Mouse (Mus musculus) embryo, embryonic 11 days (tissue): Measurements from ENCODE around the gene St14.

Source experiments
- DNase-seq: peaks from one replicate; pipeline ENCODE4 v3.0.0-alpha.2; 2015

The St14 gene

DNA sequence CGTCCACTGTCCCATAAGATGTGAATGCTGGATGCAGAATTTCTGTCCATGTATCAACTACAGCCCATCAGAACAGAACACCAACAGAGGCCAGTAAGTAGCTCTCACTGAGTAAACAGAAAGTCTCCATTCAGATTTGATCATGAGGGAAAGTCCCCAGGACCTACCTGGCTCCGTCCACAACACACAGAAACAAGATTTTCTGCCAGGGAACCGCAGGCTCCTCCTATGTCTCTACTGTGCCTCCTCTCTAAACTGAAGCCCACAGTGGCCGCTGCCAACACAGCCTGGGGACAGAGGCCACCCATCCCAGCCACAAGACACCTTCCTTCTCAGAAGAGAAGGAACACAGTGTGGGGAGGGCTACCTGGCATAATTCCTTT lies 11.1 kb downstream of the St14 start:
- no peak for DNase-seq

- DNase-seq: no peak
Measured at GRCm38 (mm10) chr9:31119882-31120532, 11.6 kb downstream of the St14 start.

- no peak for DNase-seq
Measured at GRCm38 (mm10) chr9:31119405-31119804, 12.2 kb downstream of the St14 start.

DNA sequence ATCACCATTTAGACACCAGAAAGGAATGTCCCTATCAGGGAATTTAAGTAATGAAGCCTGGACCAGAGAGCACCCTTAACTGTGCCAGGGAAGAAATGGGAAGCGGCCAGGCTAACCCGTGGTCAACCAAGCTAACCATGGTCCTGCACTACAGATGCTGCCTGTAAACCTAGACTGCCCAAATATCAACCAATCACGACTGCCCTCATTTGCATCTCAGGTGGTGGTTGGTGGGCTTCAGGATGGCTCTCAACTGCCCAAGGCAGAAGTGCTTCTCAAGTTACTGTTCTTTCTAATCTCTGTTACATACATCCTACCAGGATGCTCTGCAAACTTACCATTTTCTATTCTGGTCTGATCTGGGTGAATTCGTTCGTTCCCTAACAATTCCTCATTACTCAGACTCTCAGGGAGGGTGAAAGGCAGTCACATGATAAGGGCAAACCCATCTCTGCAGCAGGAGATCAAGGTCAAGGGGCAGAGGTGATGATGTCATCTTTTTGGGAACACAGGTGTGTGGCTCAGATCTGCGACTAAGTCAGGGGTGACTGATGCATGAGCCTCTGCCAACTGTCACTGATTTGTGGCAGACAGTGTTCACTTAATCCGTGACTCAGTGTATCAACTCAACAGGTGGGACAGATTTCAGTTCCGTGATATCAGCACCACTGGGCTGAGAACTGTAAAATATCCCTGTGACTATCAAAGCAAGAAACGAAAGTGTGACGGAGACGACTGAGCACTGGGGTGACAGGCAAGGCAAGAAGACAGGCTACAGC lies 12.9 kb downstream of the St14 start:
- DNase-seq: peak; percentile 80

DNA sequence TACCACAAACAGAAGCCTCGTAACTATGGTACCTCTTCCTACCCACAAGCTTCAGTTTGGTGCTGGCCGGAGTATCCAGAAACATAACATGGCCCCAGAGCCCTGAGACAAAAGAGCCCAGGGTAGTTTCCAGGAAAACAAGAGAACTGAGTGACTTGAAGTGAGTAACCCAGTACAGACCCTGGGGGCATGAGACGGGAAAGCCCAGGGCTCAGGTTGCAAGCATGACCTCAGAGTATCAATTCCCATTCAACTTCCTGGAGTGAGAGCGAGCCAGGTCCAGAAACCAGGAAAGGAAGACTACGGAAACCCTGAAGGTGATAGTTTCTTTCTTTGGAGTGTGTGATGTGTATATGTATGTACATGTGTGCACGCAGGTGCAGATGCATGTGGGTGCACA lies 14.2 kb downstream of the St14 start:
- no peak for DNase-seq

GRCm38 (mm10) chr9:31117088-31117487 lies 14.6 kb downstream of the St14 start:
- no peak for DNase-seq

- no peak for DNase-seq
Measured at GRCm38 (mm10) chr9:31115586-31115985, 16.1 kb downstream of the St14 start.

DNA sequence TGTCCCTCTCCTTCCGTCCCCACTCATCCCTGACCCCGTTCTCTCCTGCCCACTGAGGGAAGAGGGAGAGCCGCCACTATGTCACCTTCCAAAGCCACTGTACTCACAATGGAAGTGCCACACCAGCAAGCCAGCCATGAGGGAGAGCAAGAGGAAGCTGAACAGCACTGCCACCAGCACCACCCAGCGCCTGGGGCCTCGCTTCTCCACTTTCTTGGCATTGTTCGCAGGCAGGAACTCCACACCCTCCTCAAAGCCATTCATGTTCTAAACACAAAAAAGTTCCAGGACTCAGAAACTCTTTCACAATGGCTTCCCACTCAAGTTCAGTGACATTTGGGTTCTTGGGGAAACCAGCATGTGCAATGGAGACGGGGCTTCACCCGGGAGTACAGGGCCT lies 23.2 kb downstream of the St14 start:
- DNase-seq: no peak

DNA sequence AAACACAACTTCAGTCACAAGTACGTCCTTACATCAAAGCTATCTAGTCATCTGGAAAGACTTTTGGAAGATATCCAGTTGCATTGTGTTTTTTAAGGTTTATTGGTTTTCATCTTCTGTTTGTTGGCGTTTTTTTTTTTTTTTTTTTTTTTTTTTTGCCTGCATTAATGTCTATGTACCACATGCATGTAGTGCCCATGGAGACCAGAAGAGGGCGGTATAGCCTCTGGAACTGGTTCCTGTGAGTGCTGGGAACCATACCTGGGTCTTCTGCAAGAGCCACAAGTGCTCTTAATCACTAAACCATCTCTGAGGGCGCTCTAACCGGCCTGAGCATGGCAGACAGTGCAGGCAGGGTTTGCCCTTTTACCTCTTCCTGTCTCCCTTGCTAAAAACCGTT lies 33.5 kb downstream of the St14 start:
- DNase-seq: no peak

- DNase-seq: no peak
Measured at GRCm38 (mm10) chr9:31097088-31098082, 34.3 kb downstream of the St14 start.

DNA sequence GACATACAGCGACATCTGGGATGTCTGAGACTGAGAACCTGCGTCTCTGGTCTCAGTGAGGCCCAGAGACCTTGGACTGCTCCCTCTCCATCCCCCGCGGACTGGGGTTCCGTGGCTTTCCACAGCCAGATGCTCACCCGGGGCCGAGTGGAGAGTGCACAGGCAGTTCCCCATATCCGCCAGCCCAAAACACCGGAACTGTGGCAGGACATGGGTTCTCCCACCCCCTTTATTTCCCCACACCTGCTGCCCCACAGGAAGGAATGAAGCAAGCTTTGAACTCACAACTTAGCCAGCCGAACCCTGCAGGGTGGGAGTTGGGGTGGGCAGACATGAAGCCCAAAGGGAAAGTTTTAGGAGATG lies 38.8 kb downstream of the St14 start:
- no peak for DNase-seq

GRCm38 (mm10) chr9:31092111-31092832 lies 39.4 kb downstream of the St14 start:
- no peak for DNase-seq

DNA sequence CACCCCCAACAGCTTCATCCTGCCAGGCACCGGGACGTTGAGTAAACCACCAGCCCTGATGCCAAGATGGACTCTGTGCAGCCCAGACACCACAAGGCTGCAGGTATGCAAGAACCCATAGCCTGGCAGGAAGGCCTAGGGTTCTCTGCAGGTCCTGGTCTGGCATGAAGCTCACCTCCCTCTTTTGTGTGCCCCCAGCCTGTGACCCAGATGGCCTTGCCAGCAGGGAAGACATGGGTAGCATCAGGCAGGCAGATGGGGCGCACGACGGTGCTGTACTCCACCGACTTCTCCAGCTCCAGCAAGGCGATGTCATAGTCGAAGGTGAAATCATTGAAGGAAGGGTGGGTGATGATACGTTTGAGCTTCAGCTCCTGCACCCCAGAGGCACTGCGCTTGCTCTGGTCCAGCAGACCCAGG lies 40.5 kb downstream of the St14 start:
- DNase-seq: no peak

GRCm38 (mm10) chr9:31090081-31091023 lies 41.3 kb downstream of the St14 start:
- no peak for DNase-seq

DNA sequence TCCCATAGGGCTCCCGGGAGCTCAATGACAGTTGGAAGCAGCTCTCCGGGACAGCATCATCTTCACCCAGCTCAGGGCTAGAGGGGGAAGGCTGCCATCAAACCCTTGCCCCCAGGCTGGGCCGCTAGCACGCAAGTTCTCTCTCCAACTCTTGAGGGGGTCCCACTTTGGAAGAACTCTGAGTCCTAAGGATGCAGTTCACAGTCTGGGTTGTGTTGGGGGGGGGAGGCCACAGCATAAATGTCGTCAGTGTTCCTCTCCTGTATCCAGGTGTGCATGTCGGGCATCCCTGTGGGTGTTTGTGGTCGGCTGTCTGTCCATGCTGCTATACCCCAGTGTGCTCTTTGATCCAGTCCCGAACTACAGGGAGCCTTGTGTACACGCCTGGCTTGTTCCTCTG lies 42.1 kb downstream of the St14 start:
- DNase-seq: no peak

DNA sequence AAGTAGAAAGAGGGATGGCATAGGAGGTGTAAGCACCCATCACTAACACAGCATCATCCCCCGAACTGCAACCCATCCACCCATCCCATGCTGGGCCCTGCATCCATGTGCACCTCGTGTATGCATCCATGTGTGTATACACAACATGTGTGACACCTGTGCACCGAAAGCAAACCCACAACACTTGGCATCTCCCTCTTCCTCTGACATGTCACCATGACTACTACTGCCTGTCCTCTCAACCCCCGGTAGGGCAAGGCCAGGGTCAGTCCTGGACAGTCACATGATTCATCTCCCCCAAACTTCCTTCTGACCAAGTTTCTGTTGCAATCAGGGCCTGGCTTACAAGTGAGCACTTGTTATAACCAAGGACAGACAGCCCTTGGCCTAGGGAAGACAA lies 42.8 kb downstream of the St14 start:
- DNase-seq: no peak

DNA sequence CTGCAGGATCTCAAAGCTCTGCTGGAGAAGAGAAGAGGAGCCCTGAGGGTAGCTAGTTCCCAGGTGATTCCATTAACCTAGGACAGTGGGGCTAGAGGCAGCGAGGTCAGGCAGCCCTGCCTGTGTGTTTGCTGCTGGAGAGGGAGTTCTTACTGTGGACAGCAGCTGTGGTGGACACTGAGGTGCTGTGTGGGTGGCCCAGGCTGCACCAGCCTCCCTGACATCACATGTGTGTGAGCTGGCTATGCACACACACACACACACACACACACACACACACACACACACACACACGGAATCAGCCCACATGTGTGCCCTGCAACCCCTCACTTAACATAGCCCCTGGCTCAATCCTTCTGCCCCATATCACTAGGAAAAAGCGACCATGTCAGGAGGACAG lies 43.5 kb downstream of the St14 start:
- no peak for DNase-seq

DNA sequence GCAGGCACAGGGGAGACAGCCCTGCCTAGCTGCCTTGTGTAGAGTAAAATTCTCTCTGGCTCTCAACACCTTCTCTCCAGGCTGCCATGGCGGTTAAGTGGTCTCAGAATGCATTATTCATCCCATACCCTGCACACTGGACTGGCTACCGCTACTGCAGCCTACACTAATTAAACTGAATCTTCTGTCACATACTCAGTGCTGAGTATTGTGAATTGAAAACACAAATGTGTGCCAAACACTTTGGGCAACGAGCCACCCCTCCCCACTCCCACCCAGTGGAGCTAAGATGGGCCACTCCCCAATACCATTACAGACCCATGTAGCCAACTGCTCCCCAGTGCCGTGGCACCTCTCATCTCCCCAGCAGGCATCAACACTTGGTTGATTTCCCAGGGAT lies 44.2 kb downstream of the St14 start:
- no peak for DNase-seq

DNA sequence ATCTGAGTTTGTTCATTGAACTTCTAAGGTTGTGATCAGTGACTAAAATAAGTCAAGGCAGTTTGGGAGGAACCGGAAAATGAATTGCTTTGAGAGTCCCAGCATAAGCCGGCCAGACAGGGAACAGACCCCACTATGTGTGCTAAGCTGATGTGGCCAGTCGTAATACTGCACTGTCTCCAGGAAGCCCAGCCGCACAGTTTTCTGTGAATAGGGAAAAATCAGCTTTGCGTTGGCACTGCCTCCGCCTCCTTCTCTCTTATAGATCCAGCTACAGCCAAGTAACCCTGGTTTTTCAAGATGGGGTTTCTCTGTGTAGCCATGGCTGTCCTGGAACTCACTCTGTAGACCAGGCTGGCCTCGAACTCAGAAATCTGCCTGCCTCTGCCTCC lies 44.9 kb downstream of the St14 start:
- no peak for DNase-seq

DNA sequence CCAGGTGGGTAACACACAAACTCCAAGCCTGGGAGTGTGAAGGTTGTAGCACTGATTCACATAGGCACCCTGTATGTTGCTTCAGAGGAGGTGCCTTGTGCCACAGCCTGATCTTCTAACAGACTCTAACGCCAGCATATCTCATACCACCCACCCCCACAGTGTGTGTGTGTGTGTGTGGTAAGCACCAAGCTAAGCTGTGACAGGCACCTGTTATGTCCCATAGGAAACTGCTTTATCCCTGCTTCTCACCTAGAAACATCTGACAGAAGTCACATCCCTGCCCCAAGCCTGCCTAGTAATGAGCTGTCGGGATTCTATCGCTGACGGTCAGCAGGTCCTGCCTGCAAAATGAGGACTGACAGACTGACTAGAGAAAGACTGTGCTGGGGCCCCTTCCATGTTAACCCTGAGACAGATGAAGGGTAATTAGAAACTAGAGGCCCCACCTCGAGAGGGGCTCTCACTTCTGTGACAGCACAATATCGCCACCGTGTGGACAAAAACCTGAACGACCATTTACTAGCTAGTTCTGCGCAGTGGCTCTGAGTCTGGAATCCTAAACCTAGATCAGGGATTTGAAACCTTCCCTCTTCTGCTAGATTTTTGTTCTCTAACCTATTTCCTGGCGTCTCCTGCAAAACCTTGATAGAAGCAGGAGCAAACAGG lies 45.4 kb downstream of the St14 start:
- peak; percentile 85 for DNase-seq

DNA sequence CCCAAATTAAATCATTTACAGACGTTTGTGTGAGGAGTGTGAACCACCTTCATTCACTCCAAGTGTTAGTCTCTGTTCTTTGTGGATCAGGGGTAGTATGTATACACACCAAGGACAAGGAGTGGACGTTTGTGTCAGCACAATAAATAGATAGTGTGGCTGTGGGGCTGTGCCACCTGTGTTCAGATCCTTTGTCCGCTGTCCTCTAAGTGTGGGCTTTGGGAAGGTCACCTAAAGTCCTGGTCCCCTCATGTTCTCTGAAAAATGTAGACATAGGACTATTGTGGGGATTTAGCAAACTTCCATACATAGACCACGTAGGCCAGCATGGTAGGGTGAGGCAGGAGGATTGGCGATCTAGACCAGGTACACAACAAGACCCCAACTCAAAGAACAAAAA lies 46.1 kb downstream of the St14 start:
- no peak for DNase-seq
